Mouse (Mus musculus): ENCODE results near the gene Foxk1.

Foxk1 gene

DNA sequence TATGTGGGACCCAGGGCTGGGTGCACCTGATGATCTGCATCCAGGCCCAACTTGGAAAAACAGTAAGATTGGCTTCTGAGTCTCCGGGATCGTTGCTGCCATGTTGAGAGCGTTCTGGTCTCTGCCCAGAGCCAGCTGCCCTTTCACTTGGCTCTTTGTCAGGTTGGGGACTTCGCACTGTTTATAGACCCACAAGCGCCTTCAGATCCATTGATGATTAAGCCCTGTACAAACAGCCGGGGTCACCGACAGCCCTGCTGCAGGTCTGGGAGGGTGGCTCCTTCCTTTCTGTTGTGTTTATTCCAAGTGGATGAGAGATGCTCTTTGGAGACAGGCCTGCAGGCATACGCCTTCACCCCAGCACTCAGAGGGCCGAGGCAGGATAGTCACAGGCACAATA, 16.6 kb downstream of the Foxk1 start:
- DNase-seq (ENCODE audit: low read depth, low spot score): no peak

GRCm38 (mm10) chr5:142418419-142418818, 17.1 kb downstream of the Foxk1 start:
- DNase-seq (ENCODE audit: low read depth, low spot score): no peak

DNA sequence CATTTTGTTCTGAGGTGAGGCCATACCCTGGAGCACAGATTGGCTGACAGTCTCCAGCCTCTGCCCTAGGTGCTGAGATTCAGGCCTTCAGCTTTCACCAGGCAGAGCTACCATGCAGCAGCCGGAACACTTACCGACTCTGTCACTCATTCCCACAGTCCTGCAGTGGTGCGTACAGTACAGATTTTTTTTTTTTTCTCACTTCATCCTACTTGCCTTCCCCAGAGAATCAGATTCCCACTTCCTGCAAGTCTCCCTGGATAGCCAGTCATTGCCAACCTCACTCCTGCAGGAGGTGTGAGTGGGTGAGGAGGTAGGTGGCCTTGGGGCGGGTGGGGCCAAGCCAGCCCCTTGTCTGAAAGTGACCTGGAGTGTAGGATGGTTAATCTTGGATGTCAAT, 19.0 kb downstream of the Foxk1 start:
- DNase-seq (ENCODE audit: low read depth, low spot score): no peak

DNA sequence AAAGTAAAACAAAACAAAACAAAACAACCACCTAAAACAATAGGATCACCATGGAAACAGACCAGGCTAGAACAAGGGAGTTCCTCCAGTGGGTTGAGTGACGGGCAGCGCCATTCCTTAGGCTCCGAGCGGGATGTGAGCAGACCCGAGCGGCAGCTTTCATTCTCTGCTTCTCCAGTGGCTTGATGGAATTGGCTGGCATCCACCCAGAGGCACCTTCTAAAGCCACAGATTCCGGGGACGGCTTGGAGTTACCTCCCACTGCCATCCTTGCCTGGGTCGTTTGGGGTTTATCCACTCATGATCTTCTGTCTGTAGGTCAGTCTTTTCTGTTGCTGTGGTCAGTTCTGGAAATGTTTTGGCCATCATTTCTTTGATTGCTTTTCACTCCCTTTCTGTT, 19.6 kb downstream of the Foxk1 start:
- DNase-seq (ENCODE audit: low read depth, low spot score): no peak

DNA sequence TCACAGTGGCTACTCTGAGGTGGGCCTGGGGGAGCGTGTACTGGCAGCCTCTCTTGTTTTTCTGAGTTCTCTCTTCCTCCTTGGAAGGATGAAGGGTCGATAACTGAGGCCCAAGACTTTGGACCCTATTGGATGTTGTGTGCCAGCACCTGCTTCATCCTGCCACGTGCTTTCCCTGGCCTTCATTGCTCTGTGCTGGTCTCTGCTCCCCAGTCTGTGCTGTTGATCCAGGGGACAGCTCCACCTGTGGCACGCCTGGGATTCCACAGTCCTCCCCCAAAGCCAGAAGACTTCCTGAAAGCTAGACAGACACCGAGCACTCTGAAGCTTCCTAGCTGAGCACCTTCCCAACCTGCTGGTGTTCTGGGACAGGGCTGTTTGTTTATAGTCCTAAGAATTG, 20.6 kb downstream of the Foxk1 start:
- DNase-seq (ENCODE audit: low read depth, low spot score): no peak

GRCm38 (mm10) chr5:142423141-142423540, 21.8 kb downstream of the Foxk1 start:
- no peak for DNase-seq (ENCODE audit: low read depth, low spot score)

DNA sequence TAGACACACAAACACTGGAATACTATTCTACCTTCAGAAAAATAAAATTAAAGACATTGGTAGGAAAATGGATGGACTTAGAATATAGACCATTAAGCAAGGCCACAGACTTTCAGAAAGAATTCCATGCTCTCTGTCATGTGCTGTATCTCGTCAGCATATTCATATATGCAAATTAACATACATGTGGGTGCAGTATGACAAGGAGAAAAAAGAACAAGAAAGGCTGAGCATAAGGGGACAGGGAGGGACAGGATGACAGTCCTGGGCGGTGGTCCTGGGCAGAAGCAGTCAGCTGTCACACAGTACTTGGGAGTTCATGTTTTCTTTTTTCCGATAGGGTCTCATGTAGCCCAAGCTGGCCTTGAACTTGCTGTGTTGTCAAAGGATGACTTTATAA, 22.4 kb downstream of the Foxk1 start:
- DNase-seq (ENCODE audit: low read depth, low spot score): no peak

- DNase-seq (ENCODE audit: low read depth, low spot score): peak; percentile 93
Observed at GRCm38 (mm10) chr5:142424627-142425349, 23.5 kb downstream of the Foxk1 start.

DNA sequence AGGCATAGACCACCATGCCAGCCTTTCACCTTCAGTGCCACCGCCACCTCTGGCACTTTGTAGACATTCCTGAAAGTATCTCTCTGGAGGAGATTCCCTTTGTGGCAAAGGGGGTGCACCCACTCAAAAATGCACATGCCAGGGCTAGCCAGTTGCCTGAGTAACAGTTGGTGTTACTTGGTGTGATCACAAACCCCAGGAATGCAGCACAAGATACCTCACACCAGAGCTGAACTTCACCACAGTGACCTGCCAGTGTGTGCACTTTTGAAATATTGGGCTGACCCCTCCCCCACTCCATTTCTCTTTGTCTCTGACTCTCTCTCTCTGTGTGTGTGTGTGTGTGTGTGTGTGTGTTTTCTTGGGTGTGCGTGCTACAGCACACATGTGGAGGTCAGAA, 25.2 kb downstream of the Foxk1 start:
- DNase-seq (ENCODE audit: low read depth, low spot score): no peak

DNA sequence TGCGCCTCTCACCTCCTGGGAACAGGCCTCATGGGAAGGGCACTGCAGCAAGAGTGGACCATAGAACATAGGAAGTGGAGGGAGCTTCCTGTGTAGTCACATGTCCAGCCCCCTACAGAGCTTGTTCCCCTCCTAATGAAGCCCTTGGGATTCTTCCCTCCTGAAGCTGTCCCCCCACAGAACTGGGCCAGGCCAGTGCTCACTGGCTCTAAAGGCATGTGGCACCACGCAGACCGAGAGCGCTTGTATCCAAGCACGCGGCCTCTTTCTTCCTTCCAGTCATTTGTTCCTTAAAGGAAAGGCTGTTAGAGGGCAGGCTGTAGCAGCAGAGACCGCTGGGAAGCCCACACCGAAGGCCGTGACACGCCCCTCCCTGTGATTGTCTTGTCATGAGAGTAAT, 26.6 kb downstream of the Foxk1 start:
- no peak for DNase-seq (ENCODE audit: low read depth, low spot score)

GRCm38 (mm10) chr5:142428691-142429090, 27.4 kb downstream of the Foxk1 start:
- no peak for DNase-seq (ENCODE audit: low read depth, low spot score)

DNA sequence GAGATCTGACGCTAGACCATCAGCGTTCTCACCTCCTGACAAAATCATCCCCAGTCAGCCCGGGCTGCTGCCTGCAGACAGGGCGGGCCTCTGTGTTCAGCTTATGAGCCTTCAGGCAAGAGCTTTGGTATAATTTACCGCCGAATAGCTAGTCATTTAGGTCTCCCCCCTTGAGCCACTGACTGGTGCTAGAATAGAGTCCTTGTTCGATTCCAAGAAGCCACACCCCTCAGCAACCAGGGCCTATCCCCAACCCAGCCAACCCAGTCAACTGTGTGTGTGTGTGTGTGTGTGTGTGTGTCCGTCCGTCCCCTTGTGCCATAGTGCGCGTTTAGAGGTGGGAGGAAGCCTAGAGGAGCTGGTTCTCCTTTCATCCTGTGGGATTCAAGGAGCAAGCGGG, 29.7 kb downstream of the Foxk1 start:
- DNase-seq (ENCODE audit: low read depth, low spot score): no peak

DNA sequence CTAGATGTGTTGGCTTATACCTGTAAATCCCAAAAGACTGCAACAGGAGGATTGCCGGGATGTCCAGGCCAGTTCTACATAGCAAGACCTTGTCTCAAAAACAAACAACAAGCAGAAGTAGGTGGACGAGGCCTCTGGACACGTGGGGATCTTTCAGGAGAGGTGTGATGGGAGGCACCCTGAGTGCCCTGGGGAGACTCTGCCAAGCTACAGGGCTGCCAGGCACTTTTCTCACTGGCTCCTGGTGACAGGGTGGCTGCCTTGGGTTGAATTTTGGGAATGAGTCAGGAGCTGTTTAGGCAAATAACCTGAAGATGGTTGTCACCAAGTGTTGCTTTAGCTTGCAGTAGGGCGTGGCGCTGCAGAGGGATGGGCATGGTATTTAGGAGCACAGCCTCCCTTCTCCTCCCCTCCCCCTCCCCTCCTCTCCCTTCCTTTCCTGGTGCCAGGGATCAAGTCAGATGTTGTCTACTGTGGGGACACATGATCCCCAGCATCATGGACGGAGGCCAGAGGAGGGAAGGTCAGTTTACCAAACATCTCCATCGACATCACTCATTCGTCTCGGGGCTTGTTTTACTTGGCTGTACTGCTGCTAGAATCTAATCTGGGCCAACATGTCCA, 30.6 kb downstream of the Foxk1 start:
- peak; percentile 92 for DNase-seq (ENCODE audit: low read depth, low spot score)

GRCm38 (mm10) chr5:142432695-142433094, 31.4 kb downstream of the Foxk1 start:
- no peak for DNase-seq (ENCODE audit: low read depth, low spot score)

DNA sequence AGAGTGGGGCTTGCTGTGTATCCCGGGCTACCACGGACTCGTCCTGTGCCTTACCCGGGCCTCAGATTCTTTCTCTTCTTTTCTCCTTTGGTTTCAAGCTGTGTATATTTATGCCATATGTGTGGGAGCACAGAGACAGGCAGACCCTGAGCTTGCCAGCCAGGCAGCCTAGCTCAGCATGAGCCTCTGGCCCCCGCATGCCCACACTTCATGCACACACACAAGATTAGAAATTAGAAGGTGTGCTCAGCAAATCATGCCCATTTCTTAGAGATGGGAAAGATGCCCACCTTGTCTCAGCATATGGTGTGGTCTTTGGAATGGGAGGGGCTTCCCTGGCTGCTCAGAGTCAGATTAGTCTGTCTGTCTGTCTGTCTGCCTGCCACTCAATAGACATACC, 32.8 kb downstream of the Foxk1 start:
- DNase-seq (ENCODE audit: low read depth, low spot score): no peak

- no peak for DNase-seq (ENCODE audit: low read depth, low spot score)
Observed at GRCm38 (mm10) chr5:142435736-142436135, 34.4 kb downstream of the Foxk1 start.

DNA sequence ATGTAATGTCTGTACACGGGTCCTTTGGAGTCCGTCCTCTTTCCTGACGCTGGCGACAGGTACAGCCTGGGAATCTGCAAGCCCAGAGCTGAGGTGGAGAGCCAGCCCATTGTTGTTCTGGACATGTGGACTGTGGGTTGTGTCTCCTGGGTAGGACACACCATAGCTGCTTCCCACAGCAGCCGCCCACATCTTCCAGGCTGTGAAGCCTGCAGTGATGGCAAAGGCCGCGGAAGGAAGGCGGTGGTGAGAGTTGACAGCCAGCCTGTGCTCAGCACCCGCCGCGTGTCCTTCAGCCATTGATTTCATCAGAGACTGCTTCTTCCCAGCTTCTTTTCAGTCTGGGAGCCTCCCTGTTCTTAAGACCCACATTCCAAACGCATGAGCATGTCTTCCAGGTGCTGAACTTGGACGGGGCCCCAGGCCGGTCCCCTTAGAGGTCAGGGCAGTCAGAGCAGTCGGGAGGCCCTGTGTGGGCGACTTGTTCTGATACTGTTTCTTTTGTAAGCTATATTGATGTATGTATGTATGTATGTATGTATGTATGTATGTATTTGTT, 37.2 kb downstream of the Foxk1 start:
- DNase-seq (ENCODE audit: low read depth, low spot score): no peak

DNA sequence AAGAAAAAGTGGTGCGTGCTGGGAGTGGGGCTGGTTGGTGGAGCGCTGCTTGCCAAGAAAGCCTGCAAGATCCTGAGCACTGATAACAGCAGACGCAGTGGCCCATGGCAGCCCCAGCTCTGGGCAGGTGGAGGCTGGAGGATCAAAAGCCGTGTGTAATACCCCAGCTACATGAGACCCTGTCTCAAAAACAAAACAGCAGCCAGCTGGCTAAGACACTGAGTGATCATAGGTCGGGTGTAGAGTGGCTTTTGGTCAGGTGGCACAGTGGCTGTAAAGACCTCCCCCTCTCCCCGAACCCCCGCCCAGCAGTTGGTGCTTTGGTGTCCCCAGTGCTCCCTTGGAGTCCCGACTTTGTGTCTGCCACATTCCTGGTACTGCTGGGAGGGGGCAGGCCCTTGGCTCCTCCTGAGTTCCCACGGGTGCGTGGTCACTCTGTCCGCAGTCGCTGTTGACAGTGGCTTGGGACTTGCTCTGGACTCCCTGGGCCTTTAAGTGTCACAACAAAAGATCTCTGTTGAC, 38.7 kb downstream of the Foxk1 start:
- peak; percentile 61 for DNase-seq (ENCODE audit: low read depth, low spot score)

DNA sequence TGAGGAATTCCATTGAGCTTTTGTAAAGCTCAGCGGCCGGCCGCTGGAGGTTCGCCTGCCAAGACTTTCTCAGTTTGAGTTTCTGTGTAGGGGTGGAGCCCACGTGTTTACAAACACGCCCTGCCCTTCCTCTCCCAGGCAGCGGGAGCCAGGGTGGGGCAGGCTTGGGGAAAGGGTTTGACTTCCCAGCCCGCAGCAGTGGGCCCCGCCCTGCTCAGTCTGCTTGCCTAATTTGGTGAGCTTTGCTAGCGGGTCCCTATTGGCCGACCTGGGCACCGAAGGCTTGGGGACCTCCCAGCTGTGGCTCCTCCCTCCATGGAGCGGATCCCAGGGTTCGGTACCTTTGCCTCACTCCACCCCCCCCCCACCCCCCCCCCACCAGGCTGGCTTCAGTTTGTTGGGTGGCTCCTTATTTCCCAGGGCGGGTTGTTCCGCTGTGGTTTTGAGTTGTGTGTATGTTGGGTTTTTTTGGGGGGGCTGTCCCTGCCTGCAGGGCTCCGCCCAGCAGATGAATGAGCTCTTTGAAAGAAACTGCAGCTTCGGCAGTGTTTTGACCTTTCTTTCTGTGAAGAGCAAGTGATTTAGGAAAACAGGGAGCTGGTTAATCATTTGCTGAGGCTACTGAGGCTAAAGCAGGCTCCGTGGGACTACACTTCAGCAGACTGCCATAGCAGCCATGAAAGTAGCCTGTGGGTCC, 39.3 kb downstream of the Foxk1 start:
- peak; percentile 98 for DNase-seq (ENCODE audit: low read depth, low spot score)

DNA sequence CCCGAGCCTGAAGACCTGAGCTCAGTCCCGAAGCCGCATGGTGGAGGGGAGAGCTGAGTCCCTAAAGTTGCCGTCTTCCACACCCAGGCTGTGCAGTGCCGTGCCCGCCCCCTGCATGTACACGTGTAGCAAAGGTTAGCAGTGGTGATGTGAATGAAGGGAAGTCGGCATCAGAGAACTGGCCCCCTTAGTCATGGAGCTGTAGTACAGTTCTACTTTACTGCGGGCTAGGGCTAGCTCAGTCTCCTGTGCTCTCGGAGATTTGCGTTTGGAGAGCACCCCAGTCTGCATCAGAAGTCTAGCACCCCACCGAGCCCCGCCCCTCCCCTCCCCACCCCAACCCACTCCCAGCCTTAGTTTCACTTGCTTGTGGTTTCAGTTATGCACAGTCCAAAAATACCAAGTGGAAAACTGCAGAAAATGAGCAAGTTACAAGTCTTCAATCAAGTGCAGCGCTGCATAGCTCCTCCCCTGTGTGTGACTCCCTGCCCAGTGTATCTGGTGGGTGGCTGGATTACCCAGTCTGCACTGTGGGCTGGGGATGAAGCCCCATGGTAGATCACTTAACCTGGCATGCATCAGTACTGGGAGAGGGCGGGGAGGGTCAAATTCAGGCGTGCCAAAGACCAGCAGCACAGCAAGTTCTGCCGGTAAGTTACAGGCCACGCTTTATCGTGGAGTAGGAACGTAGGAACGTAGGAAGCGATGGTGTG, 40.2 kb downstream of the Foxk1 start:
- DNase-seq (ENCODE audit: low read depth, low spot score): no peak

DNA sequence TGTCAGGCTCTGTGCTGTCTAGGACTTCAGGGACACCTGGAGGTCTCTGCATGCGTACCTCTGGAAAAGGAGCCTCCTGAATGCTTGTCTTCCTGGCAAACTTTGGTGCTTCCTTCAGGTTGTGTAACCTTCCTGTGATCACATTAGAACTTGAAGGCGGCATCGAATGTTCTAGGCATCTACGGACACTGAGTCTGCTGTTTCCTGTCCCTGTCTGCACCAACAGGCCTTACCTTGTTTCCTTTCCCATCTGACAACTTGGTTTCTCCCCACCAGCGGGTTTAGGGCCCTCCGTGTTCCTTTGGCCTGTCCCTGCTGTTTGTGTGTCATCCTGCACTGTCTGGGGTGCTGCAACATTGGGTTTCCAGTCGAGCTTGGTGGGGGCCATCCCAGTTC, 40.7 kb downstream of the Foxk1 start:
- no peak for DNase-seq (ENCODE audit: low read depth, low spot score)

- DNase-seq (ENCODE audit: low read depth, low spot score): no peak
Observed at GRCm38 (mm10) chr5:142443514-142443913, 42.2 kb downstream of the Foxk1 start.

All from skeletal muscle tissue, adult 2 months (tissue).